Mouse (Mus musculus) embryonic facial prominence, embryonic 11.5 days (tissue): Measurements from ENCODE around the gene Prkar1b. TPM values are rescaled to one million over a fixed set of nuclear protein-coding genes. Genes with fewer than 3 reads are reported as not detected.

ENCODE experiments used
- ATAC-seq: fragments of 200-750 bp; cut with Nextera tagmentation; replicated peaks from 2 replicates; pipeline ENCODE4 v1.8.0; 2017; ENCODE audit warnings: low read depth; ENCODE audit not compliant: insufficient number of reproducible peaks, low FRiP score, low TSS enrichment
- DNase-seq: peaks from one replicate; pipeline ENCODE4 v3.0.0-alpha.2; 2015; ENCODE audit warnings: low spot score
- H3K27ac ChIP-seq: fragments of 300-500 bp; sonication (generic); replicated peaks from 2 replicates; pipeline ENCODE4 v1.5.1; 2014; ENCODE audit warnings: mild to moderate bottlenecking, low read depth, low read length, control low read depth
- H3K27me3 ChIP-seq: fragments of 300-500 bp; sonication (generic); 2 replicates; pipeline ENCODE4 v1.6.1; 2014; ENCODE audit warnings: mild to moderate bottlenecking, low read length, moderate library complexity, mixed read lengths; ENCODE audit not compliant: control insufficient read depth, insufficient read depth
- H3K36me3 ChIP-seq: fragments of 300-500 bp; sonication (generic); replicated peaks from 2 replicates; pipeline ENCODE4 v1.6.1; 2014; ENCODE audit warnings: low read depth, mild to moderate bottlenecking, low read length, moderate library complexity, mixed read lengths; ENCODE audit not compliant: control insufficient read depth, insufficient read depth
- H3K4me1 ChIP-seq: fragments of 300-500 bp; sonication (generic); 2 replicates; pipeline ENCODE4 v1.6.1; 2014; ENCODE audit warnings: low read length, mixed read lengths; ENCODE audit not compliant: control insufficient read depth, insufficient read depth
- H3K4me2 ChIP-seq: fragments of 300-500 bp; sonication (generic); 2 replicates; pipeline ENCODE4 v1.6.1; 2014; ENCODE audit warnings: low read depth, mild to moderate bottlenecking, control low read depth, low read length, moderate library complexity
- H3K4me3 ChIP-seq: fragments of 300-500 bp; sonication (generic); 2 replicates; pipeline ENCODE4 v1.5.1; 2014; ENCODE audit warnings: low read depth, low read length, control low read depth
- H3K9ac ChIP-seq: fragments of 300-500 bp; sonication (generic); replicated peaks from 2 replicates; pipeline ENCODE4 v1.6.1; 2014; ENCODE audit warnings: mild to moderate bottlenecking, control low read depth, low read length
- H3K9me3 ChIP-seq: fragments of 300-500 bp; sonication (generic); replicated peaks from 2 replicates; pipeline ENCODE4 v1.6.1; 2016; ENCODE audit warnings: mild to moderate bottlenecking, low read length, inconsistent platforms, mixed read lengths; ENCODE audit not compliant: control insufficient read depth
- WGBS: fragments of 180-500 bp; shearing (Covaris S2); extraction: QIAGEN DNeasy Blood & Tissue Kit; methylation state at CpG from one replicate; pipeline ENCODE4 v1.1.7; 2014; 5-methylcytosine and 5-hydroxymethylcytosine counted together
- polyA plus RNA-seq: library from polyadenylated mRNA; unstranded; fragments of >200 nt; fragmentation: Nextera tagmentation; extraction: Ambion mirVana; gene quantifications from 2 replicates; pipeline ENCODE4 v1.2.1, GENCODE M21; 2014

Gene Prkar1b
- polyA plus RNA-seq, 1 experiment from 2014 or later = 8.7 TPM

DNA sequence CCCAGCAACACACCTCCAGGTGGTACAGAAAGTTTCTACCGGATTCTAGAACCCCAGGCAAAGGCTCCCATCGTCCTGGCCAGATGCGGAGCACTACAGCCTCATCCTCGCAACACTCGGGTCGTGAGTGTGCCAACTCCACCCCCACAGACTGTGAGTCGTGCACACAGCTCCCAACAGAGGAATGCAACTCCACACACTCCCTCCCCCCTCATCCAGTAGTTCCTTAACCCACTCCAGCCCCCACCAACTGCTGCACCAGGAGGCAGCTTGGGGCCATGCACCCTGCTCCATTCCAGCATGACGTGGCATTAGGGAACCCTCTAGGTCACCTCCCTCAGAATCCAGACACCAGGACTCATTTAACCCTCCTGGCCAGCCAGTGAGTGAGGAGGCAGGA is 170.0 kb downstream of the Prkar1b start:
- H3K27ac ChIP-seq = no peak overlapping the region
- DNase-seq (no peak), ATAC-seq (no peak)
- no peaks in the 10 kb centered on the region for H3K27me3 ChIP-seq
- H3K9ac ChIP-seq = no peak overlapping the region
- H3K4me2 ChIP-seq = no peak overlapping the region
- no peaks in the 10 kb centered on the region for H3K4me1 ChIP-seq
- H3K36me3 ChIP-seq = no peaks in the 10 kb centered on the region
- no peak overlapping the region for H3K4me3 ChIP-seq
- H3K9me3 ChIP-seq = no peaks in the 10 kb centered on the region
- 77% methylated on average over 8 of the region's 8 CpGs for WGBS

GRCm38 (mm10) chr5:138977759-138978158 is 172.0 kb downstream of the Prkar1b start:
- no peaks in the 10 kb centered on the region for H3K36me3 ChIP-seq
- H3K9me3 ChIP-seq = no peaks in the 10 kb centered on the region
- no peaks in the 10 kb centered on the region for H3K27me3 ChIP-seq
- H3K4me1 ChIP-seq = no peaks in the 10 kb centered on the region
- H3K4me2 ChIP-seq = no peak overlapping the region
- no peak for ATAC-seq
- H3K4me3 ChIP-seq = no peak overlapping the region
- 59% methylated on average over 3 of the region's 3 CpGs for WGBS
- no peak overlapping the region for H3K9ac ChIP-seq
- no peak overlapping the region for H3K27ac ChIP-seq
- no peak for DNase-seq

- no peak overlapping the region for H3K27ac ChIP-seq
- 86% methylated on average over 8 of the region's 8 CpGs for WGBS
- H3K4me3 ChIP-seq = no peak overlapping the region
- H3K4me1 ChIP-seq = no peaks in the 10 kb centered on the region
- no peak for DNase-seq
- ATAC-seq = no peak
- H3K4me2 ChIP-seq = no peak overlapping the region
- no peaks in the 10 kb centered on the region for H3K9me3 ChIP-seq
- H3K27me3 ChIP-seq = no peaks in the 10 kb centered on the region
- no peak overlapping the region for H3K9ac ChIP-seq
- no peaks in the 10 kb centered on the region for H3K36me3 ChIP-seq
Measured at GRCm38 (mm10) chr5:138974911-138975485, 174.8 kb downstream of the Prkar1b start.

DNA sequence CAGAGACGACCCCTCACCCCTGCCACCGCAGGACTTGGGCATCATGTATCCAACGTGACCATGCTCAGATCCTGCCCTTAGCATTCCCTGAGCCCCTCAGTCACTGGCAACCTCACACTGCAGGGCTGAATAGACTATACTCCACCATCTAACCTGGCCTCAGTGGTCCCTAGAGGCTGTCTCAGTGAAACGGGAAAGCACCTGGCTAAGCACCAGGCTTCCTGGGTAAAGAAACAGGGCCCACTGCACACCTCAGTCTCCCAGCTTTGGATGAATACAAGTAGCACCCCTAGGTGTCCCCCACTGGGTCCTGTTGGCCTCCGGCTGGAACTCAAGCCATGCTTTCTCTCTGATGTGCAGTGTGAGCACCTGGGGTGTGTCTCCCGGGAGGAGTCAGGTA is 176.3 kb downstream of the Prkar1b start:
- Histone ChIP-seq H3K9me3 (no peaks in the 10 kb centered on the region), H3K9ac (no peak overlapping the region), H3K4me3 (no peak overlapping the region), H3K36me3 (no peaks in the 10 kb centered on the region), H3K4me1 (no peaks in the 10 kb centered on the region), H3K27me3 (no peaks in the 10 kb centered on the region), H3K27ac (no peak overlapping the region), H3K4me2 (no peak overlapping the region)
- WGBS = 85% methylated on average over 6 of the region's 6 CpGs
- DNase-seq = no peak
- no peak for ATAC-seq

GRCm38 (mm10) chr5:138971405-138971804 is 178.4 kb downstream of the Prkar1b start:
- H3K9ac ChIP-seq = no peak overlapping the region
- no peak for DNase-seq
- WGBS = 75% methylated on average over 9 of the region's 9 CpGs

DNA sequence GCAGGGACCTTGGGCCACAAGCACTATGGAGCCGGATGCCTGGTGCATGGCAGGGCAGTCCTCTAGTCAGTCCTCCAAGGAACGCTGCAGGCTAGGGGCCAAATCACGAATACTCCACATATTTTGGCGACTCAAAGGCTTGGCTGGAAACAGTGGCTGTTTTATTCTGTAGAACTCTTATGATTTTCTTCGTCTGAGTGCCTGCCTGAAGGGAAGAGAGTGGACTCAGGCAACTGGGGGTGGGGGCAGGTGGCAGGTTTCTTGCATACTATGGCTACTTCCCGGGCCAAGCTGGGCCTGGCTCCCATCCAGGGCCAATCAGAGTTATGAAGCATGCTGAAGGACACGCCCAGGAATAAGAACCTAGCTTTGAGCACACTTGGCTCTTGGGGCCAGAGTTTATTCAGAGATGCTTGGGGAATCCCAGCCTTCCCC is 179.7 kb downstream of the Prkar1b start:
- H3K36me3 ChIP-seq = no peaks in the 10 kb centered on the region
- DNase-seq (no peak), ATAC-seq (no peak)
- 62% methylated on average over 7 of the region's 7 CpGs for WGBS
- H3K9ac ChIP-seq = no peak overlapping the region
- no peak overlapping the region for H3K4me2 ChIP-seq
- no peaks in the 10 kb centered on the region for H3K27me3 ChIP-seq
- H3K4me3 ChIP-seq = no peak overlapping the region
- H3K4me1 ChIP-seq = no peaks in the 10 kb centered on the region
- H3K27ac ChIP-seq = no peak overlapping the region
- no peaks in the 10 kb centered on the region for H3K9me3 ChIP-seq

More at GRCm38 (mm10) chr5:138971405-138971804, 178.4 kb downstream of the Prkar1b start:
- no peak overlapping the region for H3K4me3 ChIP-seq
- ATAC-seq = no peak
- no peaks in the 10 kb centered on the region for H3K4me1 ChIP-seq
- H3K4me2 ChIP-seq = no peak overlapping the region
- no peaks in the 10 kb centered on the region for H3K9me3 ChIP-seq
- H3K36me3 ChIP-seq = no peaks in the 10 kb centered on the region
- H3K27me3 ChIP-seq = no peaks in the 10 kb centered on the region
- H3K27ac ChIP-seq = no peak overlapping the region

Other genes starting within 250 kb of the Prkar1b start
- 34.5 and 39.3 TPM in 2 replicates for gene Pdgfa, start 152.6 kb downstream of the Prkar1b start, polyA plus RNA-seq
- 6.8 and 7.4 TPM in 2 replicates for gene Dnaaf5, start 222 bp upstream of the Prkar1b start, polyA plus RNA-seq
- 42.9 and 45.9 TPM in 2 replicates for gene Sun1, start 50.6 kb upstream of the Prkar1b start, polyA plus RNA-seq
- gene Get4, start 102.3 kb upstream of the Prkar1b start, polyA plus RNA-seq = 123 and 146 TPM in 2 replicates
- gene Adap1, start 175.6 kb upstream of the Prkar1b start, polyA plus RNA-seq = 1.6 and 1.7 TPM in 2 replicates
- 116 and 123 TPM in 2 replicates for gene Cox19, start 201.4 kb upstream of the Prkar1b start, polyA plus RNA-seq
- 0.41 and 0.46 TPM in 2 replicates for gene Cyp2w1, start 202.6 kb upstream of the Prkar1b start, polyA plus RNA-seq
- 1.6 and 1.7 TPM in 2 replicates for gene Gpr146, start 227.7 kb upstream of the Prkar1b start, polyA plus RNA-seq